10 mouse cellular contexts compared by ENCODE assay signal in the genomic region with DNA sequence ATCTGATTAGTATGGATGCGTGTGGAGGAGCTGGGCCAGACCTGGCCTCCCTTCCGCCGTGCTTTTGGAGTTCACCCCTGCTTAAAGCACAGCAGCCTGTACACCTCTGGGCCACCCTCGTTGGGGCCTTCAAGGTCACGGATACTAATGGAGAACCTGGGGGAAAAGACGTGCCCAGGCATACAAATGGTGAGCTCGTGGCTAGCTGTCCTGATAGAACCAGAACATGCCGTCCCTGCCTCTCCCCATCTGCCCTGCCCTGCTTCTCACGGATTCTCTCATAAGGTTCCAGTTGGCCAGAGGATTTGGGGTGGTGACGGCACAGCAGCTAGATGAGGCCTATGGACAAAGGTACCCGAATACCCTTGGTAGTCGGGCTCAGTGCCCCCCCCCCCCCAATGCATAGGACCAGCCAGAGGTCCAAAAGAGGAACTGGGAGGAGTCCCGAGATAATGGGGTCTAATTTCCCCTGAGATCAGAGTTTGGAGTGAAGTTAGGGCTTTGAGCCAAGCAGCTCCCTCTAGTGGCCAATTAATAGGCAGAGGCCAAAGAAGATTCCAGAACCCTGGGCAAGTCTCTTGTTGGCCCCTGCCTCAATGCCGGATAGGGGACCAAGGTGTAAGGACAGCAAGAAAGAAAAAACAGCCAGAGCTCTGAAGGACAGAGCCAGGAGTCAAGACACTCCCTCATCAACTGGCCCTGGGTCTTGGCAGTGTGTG. TPM values are rescaled to one million over a fixed set of nuclear protein-coding genes. Genes with fewer than 3 reads are reported as not detected.
DNase-seq lines count a peak whose midpoint lies in the region; ATAC-seq and TF ChIP-seq lines count a peak whose summit lies in the region.
"Had no signal": no experiment of that assay in that cellular context is flagged by ENCODE, and none has a peak within 500 bp of the region (broad histone marks: within the 10 kb centered on the region; RNA-seq: fewer than 3 reads in every experiment).

No protein-coding gene starts in this region.

- no peak for TF ChIP-seq POLR2A in spleen, adult 2 months (IDR thresholded peaks at IDR 0.05; ENCODE audit: low read depth, low read length)

- no peak overlapping the region for H3K4me3 ChIP-seq in spleen, adult 2 months (ENCODE audit: extremely low read depth, insufficient read depth, insufficient read length)
- no peak overlapping the region for H3K4me3 ChIP-seq in embryonic facial prominence, embryonic 10.5 days
- H3K4me3 ChIP-seq in lung, postnatal 0 days (ENCODE audit: low read depth, low read length), result no peak overlapping the region
- H3K4me3 ChIP-seq: limb, embryonic 15.5 days had no signal

- no peak for ATAC-seq in lung, postnatal 0 days
- ATAC-seq in erythroid progenitor cell, adult 5-6 weeks (replicated peaks; ENCODE audit: low FRiP score, poor library complexity, severe bottlenecking), result no peak

- peak; percentile 16; the same call in 1 of the 2 replicates for TF ChIP-seq CTCF in spleen, adult 2 months (IDR thresholded peaks at IDR 0.05; ENCODE audit: extremely low read depth, insufficient read depth, insufficient read length, insufficient replicate concordance)
- peak; percentile 77 for TF ChIP-seq CTCF in lung, postnatal 0 days (IDR thresholded peaks at IDR 0.05)

- H3K9ac ChIP-seq in lung, postnatal 0 days (replicated peaks; ENCODE audit: low read depth), result no peak overlapping the region
- H3K9ac ChIP-seq: limb, embryonic 15.5 days had no signal

- TF ChIP-seq EP300 in lung, postnatal 0 days (IDR thresholded peaks at IDR 0.05), result no peak

- H3K9me3 ChIP-seq in embryonic facial prominence, embryonic 10.5 days, result no peaks in the 10 kb centered on the region
- H3K9me3 ChIP-seq in lung, postnatal 0 days (ENCODE audit: low read length), result no peaks in the 10 kb centered on the region
- H3K9me3 ChIP-seq: limb, embryonic 15.5 days had no signal

- no peak overlapping the region for H3K4me2 ChIP-seq in lung, postnatal 0 days (replicated peaks; ENCODE audit: low read depth, low read length)
- H3K4me2 ChIP-seq: limb, embryonic 15.5 days had no signal

- peak; percentile 49 for DNase-seq in gastrocnemius, postnatal 10 days
- DNase-seq in gastrocnemius, postnatal 14 days, result no peak
- DNase-seq in spleen, adult 2 months (ENCODE audit: low read depth in 1 of 2, low spot score in 2 of 2), result peak in 1 of 2 experiments; percentile 27
- DNase-seq in spleen, adult 12 weeks (ENCODE audit: low spot score), result no peak
- peak; percentile 39 for DNase-seq in embryonic facial prominence, embryonic 10.5 days (ENCODE audit: low spot score)
- peak; percentile 77 for DNase-seq in lung, postnatal 0 days (ENCODE audit: low spot score)
- DNase-seq in frontal cortex, postnatal 25 days (ENCODE audit: low spot score in 2 of 2), result no peak

- H3K27ac ChIP-seq in spleen, adult 2 months (ENCODE audit: insufficient read depth, low read length), result no peak overlapping the region
- H3K27ac ChIP-seq in embryonic facial prominence, embryonic 10.5 days (replicated peaks), result no peak overlapping the region
- H3K27ac ChIP-seq in lung, postnatal 0 days (ENCODE audit: low read length), result no peak overlapping the region
- H3K27ac ChIP-seq: limb, embryonic 15.5 days had no signal

- WGBS in spleen, adult 2 months, result 61% methylated on average over 14 of the region's 14 CpGs
- 70% methylated on average over 14 of the region's 14 CpGs for WGBS in embryonic facial prominence, embryonic 10.5 days
- 61% methylated on average over 14 of the region's 14 CpGs for WGBS in lung, postnatal 0 days

- intact Hi-C loops in gastrocnemius, postnatal 14 days (cut with DNase I; ENCODE audit: low total_unique reads), result loop anchor here (5.0 to 10.0 kb wide), 2 partner anchors 114 to 232 kb away; partner anchors contain the start of gene Snrpe

- no peaks in the 10 kb centered on the region for H3K27me3 ChIP-seq in spleen, adult 2 months (ENCODE audit: control insufficient read depth, insufficient read depth, low read length)
- H3K27me3 ChIP-seq in embryonic facial prominence, embryonic 10.5 days (replicated peaks; ENCODE audit: low read depth, poor library complexity, severe bottlenecking), result no peaks in the 10 kb centered on the region
- no peaks in the 10 kb centered on the region for H3K27me3 ChIP-seq in lung, postnatal 0 days (replicated peaks; ENCODE audit: insufficient read depth, low read length)
- H3K27me3 ChIP-seq: limb, embryonic 15.5 days had no signal

- H3K36me3 ChIP-seq in spleen, adult 2 months (ENCODE audit: control insufficient read depth, insufficient read depth, low read length), result no peaks in the 10 kb centered on the region
- peaks cover 28% of the 10 kb centered on the region for H3K36me3 ChIP-seq in embryonic facial prominence, embryonic 10.5 days (replicated peaks)
- peaks cover 12% of the 10 kb centered on the region for H3K36me3 ChIP-seq in lung, postnatal 0 days (ENCODE audit: insufficient read depth, low read length)

- H3K4me1 ChIP-seq in spleen, adult 2 months (ENCODE audit: control insufficient read depth, insufficient read depth, insufficient read length), result 0 out of 2 replicates have a peak, but pooled peaks cover 3% of the 10 kb centered on the region
- H3K4me1 ChIP-seq in embryonic facial prominence, embryonic 10.5 days, result peaks cover 40% of the 10 kb centered on the region
- no peaks in the 10 kb centered on the region; the same call in 1 of the 2 replicates for H3K4me1 ChIP-seq in lung, postnatal 0 days (ENCODE audit: insufficient read depth, low read depth, low read length)
- H3K4me1 ChIP-seq: limb, embryonic 15.5 days had no signal

RNA-seq across cellular contexts. Expression of gene Etnk2, which starts 17.1 kb away (rescaled TPM):
- under 1 TPM; 0.19 to 0.47 TPM for total RNA-seq in gastrocnemius, postnatal 10 days (2021)
- total RNA-seq in gastrocnemius, postnatal 14 days (2021), result under 1 TPM; 0.13 to 0.23 TPM
- 0.20 and 0.22 TPM in 2 replicates for polyA plus RNA-seq in spleen, adult 2 months (2012; rRNA removed)
- 2.6 and 3.3 TPM in 2 replicates for polyA plus RNA-seq in embryonic facial prominence, embryonic 10.5 days (2016; fragmentation: Nextera tagmentation; extraction: Ambion mirVana)
- 0.77 and 0.81 TPM in 2 replicates for polyA plus RNA-seq in lung, postnatal 0 days (2015; fragmentation: Nextera tagmentation; extraction: Ambion mirVana)
- total RNA-seq in erythroid progenitor cell, adult 5-6 weeks (2015; ENCODE audit: low replicate concordance), result not detected in 2 replicates
- total RNA-seq in erythroid progenitor cell, adult 5-6 weeks (2017; ENCODE audit: low replicate concordance), result not detected in 2 replicates

RNA-seq across cellular contexts. Expression of gene Ren1, which starts 30.2 kb away (rescaled TPM):
- total RNA-seq in gastrocnemius, postnatal 10 days (2021), result not detected
- total RNA-seq in gastrocnemius, postnatal 14 days (2021), result not detected
- polyA plus RNA-seq in spleen, adult 2 months (2012; rRNA removed), result 0.66 TPM in 1 of 2 replicates, not detected in the other
- 0.13 TPM in 1 of 2 replicates, not detected in the other for polyA plus RNA-seq in embryonic facial prominence, embryonic 10.5 days (2016; fragmentation: Nextera tagmentation; extraction: Ambion mirVana)
- 0.61 and 1.3 TPM in 2 replicates for polyA plus RNA-seq in lung, postnatal 0 days (2015; fragmentation: Nextera tagmentation; extraction: Ambion mirVana)
- not detected in 2 replicates for total RNA-seq in erythroid progenitor cell, adult 5-6 weeks (2015; ENCODE audit: low replicate concordance)
- total RNA-seq in erythroid progenitor cell, adult 5-6 weeks (2017; ENCODE audit: low replicate concordance), result not detected in 2 replicates

RNA-seq across cellular contexts. Expression of gene Sox13, which starts 43.7 kb away (rescaled TPM):
- 10 to 100 TPM; 10.1 to 15.9 TPM for total RNA-seq in gastrocnemius, postnatal 10 days (2021)
- 10 to 100 TPM in 1 of 2 experiments, 1 to 10 TPM in 1; 9.7 to 10.9 TPM for total RNA-seq in gastrocnemius, postnatal 14 days (2021)
- 12.4 and 13.6 TPM in 2 replicates for polyA plus RNA-seq in spleen, adult 2 months (2012; rRNA removed)
- polyA plus RNA-seq in embryonic facial prominence, embryonic 10.5 days (2016; fragmentation: Nextera tagmentation; extraction: Ambion mirVana), result 12.1 and 18.1 TPM in 2 replicates
- polyA plus RNA-seq in lung, postnatal 0 days (2015; fragmentation: Nextera tagmentation; extraction: Ambion mirVana), result 13.8 and 14.8 TPM in 2 replicates
- 1.4 and 3.4 TPM in 2 replicates for total RNA-seq in erythroid progenitor cell, adult 5-6 weeks (2015; ENCODE audit: low replicate concordance)
- total RNA-seq in erythroid progenitor cell, adult 5-6 weeks (2017; ENCODE audit: low replicate concordance), result not detected in 2 replicates

RNA-seq across cellular contexts. Expression of gene Kiss1, which starts 58.8 kb away (rescaled TPM):
- total RNA-seq in gastrocnemius, postnatal 10 days (2021), result not detected
- total RNA-seq in gastrocnemius, postnatal 14 days (2021), result not detected
- polyA plus RNA-seq in spleen, adult 2 months (2012; rRNA removed), result not detected in 2 replicates
- polyA plus RNA-seq in embryonic facial prominence, embryonic 10.5 days (2016; fragmentation: Nextera tagmentation; extraction: Ambion mirVana), result not detected in 2 replicates
- 15.2 and 19.2 TPM in 2 replicates for polyA plus RNA-seq in lung, postnatal 0 days (2015; fragmentation: Nextera tagmentation; extraction: Ambion mirVana)
- total RNA-seq in erythroid progenitor cell, adult 5-6 weeks (2015; ENCODE audit: low replicate concordance), result not detected in 2 replicates
- total RNA-seq in erythroid progenitor cell, adult 5-6 weeks (2017; ENCODE audit: low replicate concordance), result not detected in 2 replicates
- polyA plus RNA-seq: limb, embryonic 15.5 days; stomach, embryonic 14.5 days had no signal

Comparison
In these comparisons a context has a peak if more than half of its experiments do, and no peak if none do; other contexts are left out.
1. DNase-seq: peak in gastrocnemius, postnatal 10 days (single experiment), embryonic facial prominence, embryonic 10.5 days (single experiment) and lung, postnatal 0 days (single experiment); none in gastrocnemius, postnatal 14 days (single experiment), spleen, adult 12 weeks (single experiment) and frontal cortex, postnatal 25 days (0 of 2).